2 mouse cellular contexts compared by ENCODE assay signal in genomic region chr10:80035148-80035547, GRCm38 (mm10).
TF ChIP-seq lines count a peak whose summit lies in the region.

No protein-coding gene starts in this region.

TF ChIP-seq in CH12.LX, 34 proteins besides CTCF, POLR2A, EP300 and RAD21:
- no peak for TF ChIP-seq TCF12 (IDR thresholded peaks at IDR 0.05; ENCODE audit: low read depth, low read length)
- TF ChIP-seq UBTF (IDR thresholded peaks at IDR 0.05; ENCODE audit: low read depth, low read length) = no peak
- TF ChIP-seq JUN (IDR thresholded peaks at IDR 0.05; ENCODE audit: insufficient read depth, low read depth, low read length) = no peak
- no peak for TF ChIP-seq KAT2A (IDR thresholded peaks at IDR 0.05; ENCODE audit: insufficient replicate concordance, low read length)
- TF ChIP-seq ETS1 (conservative IDR thresholded peaks at IDR 0.05; ENCODE audit: low read depth, low read length) = no peak
- no peak for TF ChIP-seq ZNF384 (IDR thresholded peaks at IDR 0.05; ENCODE audit: low read depth, low read length)

TF ChIP-seq in ES-E14, 5 proteins besides CTCF, POLR2A, EP300 and RAD21 (continued from another document):
- TF ChIP-seq MAFK (IDR thresholded peaks at IDR 0.05; ENCODE audit: insufficient read depth, low read depth, low read length) (no peak), CHD2 (IDR thresholded peaks at IDR 0.05; ENCODE audit: low read depth, low read length) (no peak), HCFC1 (IDR thresholded peaks at IDR 0.05; ENCODE audit: borderline replicate concordance, insufficient read depth, low read length) (no peak), ZNF384 (IDR thresholded peaks at IDR 0.05; ENCODE audit: low read depth, low read length) (no peak)
